Mouse (Mus musculus): Measurements from ENCODE around the gene Klhl7. TPM values are rescaled to one million over a fixed set of nuclear protein-coding genes. Genes with fewer than 3 reads are reported as not detected.

The Klhl7 gene
- total RNA-seq (2021), result 10 to 100 TPM; 79.7 to 97.1 TPM

DNA sequence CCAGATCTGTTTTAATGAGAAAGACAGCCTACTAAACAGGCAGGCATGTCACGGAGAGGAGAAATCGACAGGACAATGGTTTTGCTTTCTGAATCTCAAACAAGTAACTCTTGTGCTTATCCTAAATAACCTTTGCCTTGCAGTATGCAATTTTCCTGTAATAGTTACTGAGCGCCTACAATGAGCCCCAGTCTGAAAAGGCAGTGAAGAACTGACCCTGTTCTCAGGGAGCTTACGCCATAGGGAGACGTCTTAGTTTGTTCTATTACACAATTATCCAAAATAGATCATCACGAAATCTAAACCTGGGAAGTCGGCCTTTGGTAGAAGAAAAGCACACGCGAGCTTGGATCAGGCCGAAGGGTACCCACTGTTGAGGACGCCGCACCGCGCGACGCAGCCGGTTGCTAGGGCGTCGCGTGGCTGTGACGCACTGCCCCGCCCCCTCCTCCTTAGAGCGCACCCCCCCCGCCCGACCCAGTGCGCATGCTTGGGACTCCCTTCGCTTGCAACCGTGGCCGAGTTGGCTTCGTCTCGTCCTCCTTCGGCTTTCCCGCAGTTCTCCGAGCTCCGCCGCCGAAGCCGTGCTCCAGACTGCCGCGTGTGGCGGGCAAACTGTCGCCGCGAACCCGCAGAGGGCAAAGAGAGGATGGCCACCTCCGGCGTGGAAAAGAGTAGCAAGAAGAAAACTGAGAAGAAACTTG, at the start of gene Klhl7:
Gene Klhl7, plus strand, starts transcription at position 500 of the 704 bp plus-strand sequence.
- peak; percentile 87 to 88 for DNase-seq (ENCODE audit: low spot score in 2 of 2)
- intact Hi-C loops (cut with DNase I), result loop anchor here (2.0 kb wide), 2 partner anchors 65 to 249 kb away; partner anchors contain the start of gene Nupl2

- no peak for DNase-seq (ENCODE audit: low spot score in 2 of 2)
- intact Hi-C loops (cut with DNase I), result no loop called here
Measured at GRCm38 (mm10) chr5:24051755-24052675, 48.4 kb upstream of the Klhl7 start.

DNA sequence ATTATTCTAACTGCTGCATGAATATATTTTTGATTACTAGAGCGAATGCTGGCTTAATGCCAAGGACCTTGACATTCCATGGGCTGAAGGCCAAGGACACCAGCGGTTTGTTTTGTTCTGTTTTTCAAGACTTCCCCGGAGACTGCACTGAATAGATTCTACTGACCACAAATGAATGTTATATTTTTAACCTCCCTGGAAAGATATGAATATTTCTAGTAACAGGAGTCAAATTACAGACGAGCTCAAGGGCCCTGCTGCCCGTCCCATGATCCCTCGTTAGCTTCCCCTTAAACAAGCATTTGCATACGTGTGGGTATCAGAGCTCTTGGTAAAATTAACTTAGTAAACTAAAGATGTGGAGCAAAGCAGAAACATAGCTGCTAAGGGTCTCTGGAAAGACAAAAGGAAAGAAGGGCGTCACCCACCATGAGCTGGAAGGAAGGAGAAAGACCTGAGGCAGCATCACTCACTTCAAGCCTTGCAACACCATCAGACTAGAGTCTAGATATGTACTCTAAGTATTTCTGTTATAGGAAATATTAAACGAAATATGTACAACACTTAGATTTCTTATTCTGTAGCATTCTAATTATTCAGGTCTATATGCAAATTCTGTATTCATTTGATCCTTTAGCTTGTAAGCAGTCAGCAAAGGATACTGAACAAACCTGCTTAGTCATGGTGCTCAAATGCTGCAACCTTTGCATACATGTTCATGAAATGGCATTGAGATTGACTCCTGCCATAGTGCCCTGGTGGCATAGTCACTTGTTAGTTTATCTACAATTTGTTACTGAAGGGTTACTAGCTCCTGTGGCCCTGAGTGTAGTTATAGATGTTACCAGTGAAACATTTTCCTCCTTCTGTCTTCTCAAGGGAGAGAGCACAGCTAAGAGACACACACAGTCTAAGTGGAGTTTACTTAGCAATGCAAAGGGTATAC, 46.9 kb upstream of the Klhl7 start:
- intact Hi-C loops (cut with DNase I), result no loop called here
- DNase-seq (ENCODE audit: low spot score in 2 of 2), result no peak

GRCm38 (mm10) chr5:24054382-24054781, 46.0 kb upstream of the Klhl7 start:
- no peak for DNase-seq (ENCODE audit: low spot score in 2 of 2)
- intact Hi-C loops (cut with DNase I), result no loop called here

- intact Hi-C loops (cut with DNase I), result no loop called here
- no peak for DNase-seq (ENCODE audit: low spot score in 2 of 2)
Measured at GRCm38 (mm10) chr5:24056865-24057264, 43.5 kb upstream of the Klhl7 start.

DNA sequence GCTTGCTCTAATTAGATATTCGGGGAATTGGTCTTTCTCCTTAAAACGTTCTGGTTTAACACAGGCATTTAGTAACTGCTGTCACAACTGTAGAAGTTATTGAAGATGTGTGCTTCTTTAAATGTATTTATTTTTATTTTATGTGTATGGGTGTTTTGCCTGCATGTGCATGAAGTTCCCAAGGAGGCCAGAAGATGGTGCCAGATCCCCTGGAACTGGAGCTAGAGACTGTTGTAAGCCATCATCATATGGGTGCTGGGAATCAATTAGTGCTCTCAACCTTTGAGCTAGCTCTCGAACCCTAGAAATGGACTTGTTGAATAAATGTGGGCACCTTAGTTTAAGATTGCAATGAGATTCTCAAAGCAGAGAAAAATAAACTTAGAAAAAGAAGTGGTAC, 42.8 kb upstream of the Klhl7 start:
- no peak for DNase-seq (ENCODE audit: low spot score in 2 of 2)
- intact Hi-C loops (cut with DNase I), result no loop called here

DNA sequence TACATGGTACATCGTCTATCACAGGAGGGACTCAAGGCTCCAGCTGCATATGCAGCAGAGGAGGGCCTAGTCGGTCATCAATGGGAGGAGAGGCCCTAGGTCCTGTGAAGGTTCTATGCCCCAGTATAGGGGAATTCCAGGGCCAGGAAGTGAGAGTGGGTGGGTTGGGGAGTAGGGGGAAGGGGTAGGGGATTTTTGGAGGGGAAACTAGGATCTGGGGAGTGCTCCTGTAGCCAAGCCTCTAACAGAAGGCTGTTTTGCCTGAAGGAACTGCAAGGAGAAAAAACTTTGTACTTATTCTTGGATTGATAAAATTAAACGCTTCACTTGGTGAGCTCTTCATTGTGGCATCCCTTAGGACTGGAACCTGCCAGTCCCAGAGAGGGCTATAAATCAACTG, 39.5 kb upstream of the Klhl7 start:
- intact Hi-C loops (cut with DNase I), result no loop called here
- no peak for DNase-seq (ENCODE audit: low spot score in 2 of 2)

DNA sequence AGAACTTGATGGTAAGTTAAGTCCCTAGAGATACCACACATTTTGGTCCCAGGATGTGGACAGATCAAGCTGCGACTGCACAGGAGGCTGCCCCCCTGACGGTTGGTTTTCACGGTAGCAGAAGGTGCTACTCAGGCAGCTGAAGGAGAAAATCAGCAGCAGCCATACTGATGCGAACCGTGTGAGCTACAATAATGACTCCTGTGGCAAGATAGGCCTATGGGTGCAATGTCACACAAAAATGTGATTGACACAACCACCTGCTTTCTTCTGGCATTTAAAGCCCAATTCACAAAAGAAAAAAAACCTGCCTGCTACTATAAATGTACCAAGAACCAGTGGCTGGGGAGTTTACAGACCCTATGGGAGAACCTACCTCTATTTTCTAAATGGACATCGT, 37.4 kb upstream of the Klhl7 start:
- intact Hi-C loops (cut with DNase I), result no loop called here
- DNase-seq (ENCODE audit: low spot score in 2 of 2), result no peak

DNA sequence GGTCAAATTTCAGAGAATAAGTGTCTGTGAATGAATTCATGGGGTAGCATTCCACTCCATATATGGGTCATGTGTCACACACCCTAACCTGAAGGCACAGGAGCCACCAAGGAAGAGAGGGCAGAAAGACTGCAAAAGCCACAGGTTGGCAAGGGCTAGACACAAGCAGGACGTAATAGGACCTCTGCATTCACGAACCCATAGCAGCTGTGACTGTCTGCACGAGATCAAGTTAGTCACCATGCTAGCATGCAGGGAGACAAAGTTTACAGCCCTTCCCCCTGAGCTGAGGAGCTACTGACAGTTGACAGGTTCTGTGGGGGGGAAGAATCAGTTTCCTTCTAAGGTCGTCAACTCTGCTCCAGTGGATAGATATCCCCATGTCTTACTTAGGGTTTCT, 36.9 kb upstream of the Klhl7 start:
- DNase-seq (ENCODE audit: low spot score in 2 of 2), result no peak
- intact Hi-C loops (cut with DNase I), result no loop called here

DNA sequence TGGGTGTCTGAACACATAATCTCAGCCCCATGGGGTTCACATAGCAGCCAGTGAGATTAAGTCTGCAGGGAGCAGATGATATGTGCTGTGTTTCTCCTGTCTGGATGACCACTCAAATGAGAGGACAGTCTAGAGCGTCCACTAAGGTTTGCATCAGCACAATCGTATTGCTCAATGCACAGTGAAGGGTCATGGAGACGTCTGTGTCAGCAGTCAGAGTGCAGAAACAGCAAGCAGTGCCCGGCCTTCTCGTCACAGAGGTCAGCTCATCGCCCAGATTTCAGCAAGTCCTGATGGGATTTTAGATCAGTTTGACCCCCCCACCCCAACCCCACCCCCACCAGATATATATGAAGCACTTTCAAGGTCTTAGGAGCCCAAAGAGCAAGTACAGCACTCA, 31.4 kb upstream of the Klhl7 start:
- intact Hi-C loops (cut with DNase I), result no loop called here
- no peak for DNase-seq (ENCODE audit: low spot score in 2 of 2)

DNA sequence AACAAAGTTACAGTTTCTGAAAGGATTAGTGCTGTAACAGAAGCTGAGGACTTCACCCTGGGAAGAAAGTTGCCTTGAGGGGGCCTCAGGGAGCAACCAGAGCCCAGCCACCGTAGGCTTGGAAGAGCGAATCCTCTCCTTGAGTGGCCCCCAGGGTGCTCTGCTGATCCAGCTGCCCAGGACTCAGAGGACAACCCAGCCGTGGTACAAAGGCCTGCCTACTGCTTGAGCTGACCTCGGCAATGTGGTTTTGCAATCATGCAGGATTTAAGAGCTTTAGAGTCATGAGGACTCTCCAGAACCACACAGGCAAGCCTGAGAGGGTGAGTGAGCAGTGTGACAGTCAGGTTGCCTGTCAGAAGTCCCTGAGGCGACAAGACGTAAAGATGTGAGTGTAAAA, 28.4 kb upstream of the Klhl7 start:
- intact Hi-C loops (cut with DNase I), result no loop called here
- DNase-seq (ENCODE audit: low spot score in 2 of 2), result no peak

DNA sequence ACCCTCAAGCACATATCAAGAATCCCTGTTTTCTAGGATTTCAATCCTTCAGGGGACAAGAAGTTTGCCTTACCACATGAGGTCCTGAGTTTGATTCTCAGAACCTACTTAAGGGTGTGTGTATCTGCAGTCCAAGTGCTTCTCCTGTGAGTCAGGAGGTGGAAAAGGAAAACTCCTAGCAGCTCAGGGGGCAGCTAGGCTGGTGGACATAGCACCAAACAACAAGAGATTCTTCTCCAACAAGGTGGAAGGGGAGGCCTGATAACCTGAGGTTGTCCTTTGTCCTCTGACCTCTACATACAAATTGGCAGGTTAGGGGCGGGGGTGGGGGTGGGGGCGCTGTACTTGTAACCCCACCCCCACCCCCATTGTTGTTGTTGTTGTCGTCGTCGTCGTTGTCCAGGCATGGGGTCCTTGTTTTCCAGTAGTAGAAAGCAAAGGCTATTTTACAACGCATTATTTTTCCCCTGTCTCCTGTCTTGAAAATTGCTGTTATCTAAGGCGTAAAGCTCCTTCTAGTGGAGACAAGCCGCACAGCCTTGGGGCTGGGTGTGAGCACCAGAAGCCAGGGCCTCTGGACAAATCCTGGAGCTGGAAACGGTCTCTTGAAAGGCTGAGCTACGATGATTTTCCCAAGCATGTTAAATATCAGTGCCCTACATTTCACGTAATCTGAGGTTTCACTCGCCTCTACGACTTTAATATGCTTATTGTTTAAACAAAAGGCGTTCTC, 23.3 kb upstream of the Klhl7 start:
- intact Hi-C loops (cut with DNase I), result loop anchor here (1.0 to 5.0 kb wide), 3 partner anchors 47 to 220 kb away; partner anchors contain the start of gene Fam126a
- peak; percentile 61 to 65 for DNase-seq (ENCODE audit: low spot score in 2 of 2)

GRCm38 (mm10) chr5:24077739-24078306, 22.6 kb upstream of the Klhl7 start:
- intact Hi-C loops (cut with DNase I), result loop anchor here (1.0 to 5.0 kb wide), 3 partner anchors 48 to 221 kb away; partner anchors contain the start of gene Fam126a

GRCm38 (mm10) chr5:24078420-24079179, 21.8 kb upstream of the Klhl7 start:
- intact Hi-C loops (cut with DNase I), result loop anchor here (5.0 kb wide), 1 partner anchor 221 kb away; no protein-coding TSS in a partner anchor
- DNase-seq (ENCODE audit: low spot score in 2 of 2), result no peak

More at GRCm38 (mm10) chr5:24077739-24078306, 22.6 kb upstream of the Klhl7 start:
- no peak for DNase-seq (ENCODE audit: low spot score in 2 of 2)

GRCm38 (mm10) chr5:24080826-24081225, 19.6 kb upstream of the Klhl7 start:
- no peak for DNase-seq (ENCODE audit: low spot score in 2 of 2)
- intact Hi-C loops (cut with DNase I), result no loop called here

- DNase-seq (ENCODE audit: low spot score in 2 of 2), result no peak
- intact Hi-C loops (cut with DNase I), result no loop called here
Measured at GRCm38 (mm10) chr5:24084835-24085234, 15.6 kb upstream of the Klhl7 start.

- DNase-seq (ENCODE audit: low spot score in 2 of 2), result no peak
- intact Hi-C loops (cut with DNase I), result no loop called here
Measured at GRCm38 (mm10) chr5:24086241-24086640, 14.2 kb upstream of the Klhl7 start.

DNA sequence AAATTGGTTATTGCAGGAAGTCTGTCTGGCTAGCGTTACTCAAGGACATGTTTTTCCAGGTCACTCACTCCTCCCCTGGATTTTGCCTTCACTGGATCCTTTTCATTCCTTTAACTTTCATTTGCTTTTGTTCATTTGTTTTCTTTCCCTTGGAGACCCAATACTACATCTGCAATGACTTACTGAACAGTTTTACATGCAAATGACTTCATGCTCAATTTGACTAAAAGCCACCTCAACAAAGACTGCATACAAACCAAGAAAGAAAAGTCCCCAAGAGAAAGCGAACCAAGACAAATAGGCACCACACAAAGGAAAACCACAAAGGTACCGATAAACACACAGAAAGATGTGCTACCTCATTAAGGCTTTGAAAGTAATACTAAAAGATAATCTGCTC, 13.5 kb upstream of the Klhl7 start:
- intact Hi-C loops (cut with DNase I), result no loop called here

More for the DNA sequence above, 13.5 kb upstream of the Klhl7 start:
- no peak for DNase-seq (ENCODE audit: low spot score in 2 of 2)
